Mouse (Mus musculus): ENCODE measurements around the gene D5Ertd579e.

The D5Ertd579e gene

GRCm38 (mm10) chr5:36602028-36602427, 93.8 kb downstream of the D5Ertd579e start:
- no peak for DNase-seq

GRCm38 (mm10) chr5:36601492-36601891, 94.3 kb downstream of the D5Ertd579e start:
- no peak for DNase-seq

GRCm38 (mm10) chr5:36598883-36599282, 96.9 kb downstream of the D5Ertd579e start:
- no peak for DNase-seq

GRCm38 (mm10) chr5:36597653-36598052, 98.2 kb downstream of the D5Ertd579e start:
- no peak for DNase-seq

- DNase-seq: no peak
Measured at GRCm38 (mm10) chr5:36596225-36596624, 99.6 kb downstream of the D5Ertd579e start.

- DNase-seq: no peak
Measured at GRCm38 (mm10) chr5:36595115-36595514, 100.7 kb downstream of the D5Ertd579e start.

- no peak for DNase-seq
Measured at GRCm38 (mm10) chr5:36594344-36594743, 101.5 kb downstream of the D5Ertd579e start.

GRCm38 (mm10) chr5:36593176-36593575, 102.6 kb downstream of the D5Ertd579e start, which contains the start of gene Tbc1d14:
Gene Tbc1d14 (minus strand): TSS chr5:36593276.
- DNase-seq: no peak

GRCm38 (mm10) chr5:36590499-36590920, 105.3 kb downstream of the D5Ertd579e start:
- DNase-seq: no peak

GRCm38 (mm10) chr5:36584299-36584698, 111.5 kb downstream of the D5Ertd579e start:
- no peak for DNase-seq

GRCm38 (mm10) chr5:36581924-36582642, 113.7 kb downstream of the D5Ertd579e start:
- DNase-seq: peak; percentile 100

- DNase-seq: no peak
Measured at GRCm38 (mm10) chr5:36581259-36581923, 114.4 kb downstream of the D5Ertd579e start.

GRCm38 (mm10) chr5:36579967-36580366, 115.9 kb downstream of the D5Ertd579e start:
- no peak for DNase-seq

- DNase-seq: no peak
Measured at GRCm38 (mm10) chr5:36578982-36579381, 116.8 kb downstream of the D5Ertd579e start.

GRCm38 (mm10) chr5:36576457-36576856, 119.4 kb downstream of the D5Ertd579e start:
- DNase-seq: no peak

- no peak for DNase-seq
Measured at GRCm38 (mm10) chr5:36575745-36576144, 120.1 kb downstream of the D5Ertd579e start.

- DNase-seq: peak; percentile 50 to 64
Measured at GRCm38 (mm10) chr5:36575227-36575626, 120.6 kb downstream of the D5Ertd579e start.

GRCm38 (mm10) chr5:36574147-36574870, 121.5 kb downstream of the D5Ertd579e start:
- DNase-seq: peak; percentile 61 to 76

GRCm38 (mm10) chr5:36573354-36573753, 122.5 kb downstream of the D5Ertd579e start:
- no peak for DNase-seq

- no peak for DNase-seq
Measured at GRCm38 (mm10) chr5:36571371-36571770, 124.5 kb downstream of the D5Ertd579e start.

- DNase-seq: no peak
Measured at GRCm38 (mm10) chr5:36570546-36571245, 125.1 kb downstream of the D5Ertd579e start.

GRCm38 (mm10) chr5:36570098-36570497, 125.7 kb downstream of the D5Ertd579e start:
- DNase-seq: no peak

GRCm38 (mm10) chr5:36568118-36568517, 127.7 kb downstream of the D5Ertd579e start:
- DNase-seq: peak; percentile 78 to 82

All from lung, adult 18-20 months (tissue).